In genomic region chr5:143401556-143401955, GRCm38 (mm10) we compare ENCODE assay signal across 23 mouse cellular contexts. TPM values are rescaled to one million over a fixed set of nuclear protein-coding genes. Genes with fewer than 3 reads are reported as not detected.
DNase-seq lines count a peak whose midpoint lies in the region; ATAC-seq and TF ChIP-seq lines count a peak whose summit lies in the region.
"Had no signal": no experiment of that assay in that cellular context is flagged by ENCODE, and none has a peak within 500 bp of the region (broad histone marks: within the 10 kb centered on the region; RNA-seq: fewer than 3 reads in every experiment).

No protein-coding gene starts in this region.

- no peaks in the 10 kb centered on the region for H3K27me3 ChIP-seq in midbrain, embryonic 11.5 days (ENCODE audit: control insufficient read depth, insufficient read depth, low read length)
- no peaks in the 10 kb centered on the region for H3K27me3 ChIP-seq in midbrain, postnatal 0 days (ENCODE audit: insufficient read depth, low read length)
- no peaks in the 10 kb centered on the region for H3K27me3 ChIP-seq in hindbrain, embryonic 10.5 days (ENCODE audit: insufficient read depth, poor library complexity, severe bottlenecking)
- H3K27me3 ChIP-seq: embryonic facial prominence, embryonic 13.5 days; forebrain, embryonic 12.5 days; heart, embryonic 12.5 days; hindbrain, embryonic 15.5 days had no signal

- H3K9me3 ChIP-seq in midbrain, embryonic 11.5 days (ENCODE audit: control insufficient read depth, low read length): no peaks in the 10 kb centered on the region
- H3K9me3 ChIP-seq in midbrain, postnatal 0 days (ENCODE audit: low read length): no peaks in the 10 kb centered on the region
- no peaks in the 10 kb centered on the region for H3K9me3 ChIP-seq in ES-E14 (ENCODE audit: control insufficient read depth, insufficient read depth, low read depth, low read length)
- no peaks in the 10 kb centered on the region for H3K9me3 ChIP-seq in hindbrain, embryonic 10.5 days
- H3K9me3 ChIP-seq: embryonic facial prominence, embryonic 13.5 days; forebrain, embryonic 12.5 days; heart, embryonic 12.5 days; hindbrain, embryonic 15.5 days had no signal

- no peak overlapping the region for H3K4me3 ChIP-seq in midbrain, embryonic 11.5 days (ENCODE audit: low read depth, low read length)
- H3K4me3 ChIP-seq in midbrain, postnatal 0 days (ENCODE audit: low read depth, low read length): no peak overlapping the region
- H3K4me3 ChIP-seq in ES-E14 (ENCODE audit: insufficient read depth in 1 of 2, low read depth in 1 of 2, low read length in 2 of 2, poor library complexity in 1 of 2, severe bottlenecking in 1 of 2): no peak overlapping the region
- H3K4me3 ChIP-seq in hindbrain, embryonic 10.5 days: no peak overlapping the region
- H3K4me3 ChIP-seq: embryonic facial prominence, embryonic 13.5 days; forebrain, embryonic 12.5 days; gastrocnemius, adult 2 months; heart, embryonic 12.5 days; hindbrain, embryonic 15.5 days had no signal

- no peak overlapping the region for H3K9ac ChIP-seq in midbrain, embryonic 11.5 days (ENCODE audit: low read length)
- no peak overlapping the region for H3K9ac ChIP-seq in midbrain, postnatal 0 days (replicated peaks; ENCODE audit: low read length, poor library complexity, severe bottlenecking)
- no peak overlapping the region for H3K9ac ChIP-seq in ES-E14 (ENCODE audit: insufficient read depth, low read depth, low read length, poor library complexity, severe bottlenecking)
- H3K9ac ChIP-seq: embryonic facial prominence, embryonic 13.5 days; forebrain, embryonic 12.5 days; forebrain, postnatal 0 days; heart, embryonic 12.5 days; hindbrain, embryonic 15.5 days had no signal

- peaks cover 11% of the 10 kb centered on the region for H3K4me1 ChIP-seq in midbrain, embryonic 11.5 days (ENCODE audit: control insufficient read depth, insufficient read depth, low read length)
- H3K4me1 ChIP-seq in midbrain, postnatal 0 days (ENCODE audit: insufficient read depth, low read length): peaks cover 7% of the 10 kb centered on the region; the same call in 1 of the 2 replicates
- peaks cover 0 to 2% of the 10 kb centered on the region in 2 experiments; a peak in 1 of 4 replicates for H3K4me1 ChIP-seq in ES-E14 (ENCODE audit: control insufficient read depth in 2 of 2, insufficient read depth in 2 of 2, low read length in 2 of 2, poor library complexity in 1 of 2)
- H3K4me1 ChIP-seq in hindbrain, embryonic 10.5 days (replicated peaks): peaks cover 29% of the 10 kb centered on the region

- 86% methylated on average over 2 of the region's 2 CpGs for WGBS in midbrain, embryonic 11.5 days
- WGBS in midbrain, postnatal 0 days: 62% methylated on average over 2 of the region's 2 CpGs
- WGBS in hindbrain, embryonic 10.5 days: 75% methylated on average over 2 of the region's 2 CpGs

- no peak overlapping the region for H3K27ac ChIP-seq in midbrain, embryonic 11.5 days (ENCODE audit: low read depth, low read length)
- H3K27ac ChIP-seq in midbrain, postnatal 0 days (ENCODE audit: low read depth, low read length): no peak overlapping the region
- no peak overlapping the region for H3K27ac ChIP-seq in ES-E14 (ENCODE audit: insufficient read depth, low read depth, low read length, poor library complexity, severe bottlenecking)
- H3K27ac ChIP-seq in hindbrain, embryonic 10.5 days: no peak overlapping the region
- H3K27ac ChIP-seq: embryonic facial prominence, embryonic 13.5 days; forebrain, embryonic 12.5 days; gastrocnemius, adult 2 months; hindbrain, embryonic 15.5 days had no signal

- no peak overlapping the region for H3K4me2 ChIP-seq in midbrain, embryonic 11.5 days
- no peak overlapping the region for H3K4me2 ChIP-seq in midbrain, postnatal 0 days (ENCODE audit: low read depth, low read length, poor library complexity, severe bottlenecking)
- H3K4me2 ChIP-seq: forebrain, embryonic 12.5 days; heart, embryonic 12.5 days; hindbrain, embryonic 15.5 days had no signal

- no peak for TF ChIP-seq CTCF in midbrain, postnatal 0 days (IDR thresholded peaks at IDR 0.05)

- peak; percentile 75 for DNase-seq in midbrain, embryonic 11.5 days (ENCODE audit: low spot score, missing footprints)
- DNase-seq in midbrain, postnatal 0 days (ENCODE audit: low spot score): no peak
- DNase-seq in ES-E14 (ENCODE audit: low read depth, low spot score): no peak
- DNase-seq in ZHBTc4 (ENCODE audit: low read depth, low spot score): peak; percentile 48
- DNase-seq in hindbrain, embryonic 10.5 days (ENCODE audit: low spot score): no peak
- no peak for DNase-seq in urinary bladder, postnatal 4 days (ENCODE audit: low spot score in 2 of 2)
- DNase-seq: adrenal gland, adult 2 months; adrenal gland, postnatal 25 days; B cell, adult 2 months; cerebellum, adult 18-20 months; cerebellum, adult 9-11 months; cerebellum, postnatal 36 days; forebrain, postnatal 0 days; gastrocnemius, adult 2 months; gastrocnemius, postnatal 25 days had no signal

- no peaks in the 10 kb centered on the region for H3K36me3 ChIP-seq in midbrain, embryonic 11.5 days (ENCODE audit: control insufficient read depth, insufficient read depth, low read length)
- peaks cover 1% of the 10 kb centered on the region for H3K36me3 ChIP-seq in midbrain, postnatal 0 days (ENCODE audit: insufficient read depth, low read length)
- no peaks in the 10 kb centered on the region for H3K36me3 ChIP-seq in ES-E14 (ENCODE audit: control insufficient read depth, insufficient read depth, low read length, poor library complexity, severe bottlenecking)
- peaks cover 22% of the 10 kb centered on the region for H3K36me3 ChIP-seq in hindbrain, embryonic 10.5 days
- H3K36me3 ChIP-seq: hindbrain, embryonic 15.5 days had no signal

- in situ Hi-C loops in ES-E14 (cut with MboI; ENCODE audit: low sequenced_read_pairs in 2 of 2, unreplicated experiment in 2 of 2): no loop called here

- no peak for ATAC-seq in midbrain, embryonic 11.5 days (ENCODE audit: low FRiP score)
- no peak for ATAC-seq in midbrain, postnatal 0 days (ENCODE audit: low FRiP score)
- ATAC-seq: CD4-positive, CD25-positive, alpha-beta regulatory T cell, adult 4 months; forebrain, postnatal 0 days had no signal

TF ChIP-seq in ES-E14, 5 proteins besides CTCF, POLR2A, EP300 and RAD21:
- TF ChIP-seq HCFC1 (IDR thresholded peaks at IDR 0.05; ENCODE audit: borderline replicate concordance, insufficient read depth, low read length) (no peak), ZNF384 (IDR thresholded peaks at IDR 0.05; ENCODE audit: low read depth, low read length) (no peak), MAFK (IDR thresholded peaks at IDR 0.05; ENCODE audit: insufficient read depth, low read depth, low read length) (peak; percentile 32; the same call in 1 of the 2 replicates)

RNA-seq across cellular contexts. Expression of gene Kdelr2, which starts 2.1 kb away (rescaled TPM):
- 187 and 190 TPM in 2 replicates for polyA plus RNA-seq in midbrain, embryonic 11.5 days (2014; fragmentation: Nextera tagmentation; extraction: Ambion mirVana)
- 82.4 and 97.3 TPM in 2 replicates for total RNA-seq in midbrain, postnatal 0 days (2014; rRNA removed)
- polyA plus RNA-seq in midbrain, postnatal 0 days (2015; fragmentation: Nextera tagmentation; extraction: Ambion mirVana): 128 and 138 TPM in 2 replicates
- 172 and 184 TPM in 2 replicates for total RNA-seq in ES-E14 (2012; rRNA removed)
- 179 and 188 TPM in 2 replicates for polyA plus RNA-seq in hindbrain, embryonic 10.5 days (2016; fragmentation: Nextera tagmentation; extraction: Ambion mirVana)

RNA-seq across cellular contexts. Expression of gene Grid2ip, which starts 44.4 kb away (rescaled TPM):
- 0.12 and 0.34 TPM in 2 replicates for polyA plus RNA-seq in midbrain, embryonic 11.5 days (2014; fragmentation: Nextera tagmentation; extraction: Ambion mirVana)
- total RNA-seq in midbrain, postnatal 0 days (2014; rRNA removed): 2.3 and 2.8 TPM in 2 replicates
- polyA plus RNA-seq in midbrain, postnatal 0 days (2015; fragmentation: Nextera tagmentation; extraction: Ambion mirVana): 0.33 and 0.60 TPM in 2 replicates
- 0.16 and 0.58 TPM in 2 replicates for total RNA-seq in ES-E14 (2012; rRNA removed)
- 0.07 and 0.18 TPM in 2 replicates for polyA plus RNA-seq in hindbrain, embryonic 10.5 days (2016; fragmentation: Nextera tagmentation; extraction: Ambion mirVana)
- total RNA-seq: gastrocnemius, adult 2 months; gastrocnemius, postnatal 25 days; granulocyte monocyte progenitor cell, adult 5-6 weeks; heart, adult 8-10 months; heart, postnatal 25 days had no signal
- polyA plus RNA-seq: CD4-positive, CD25-positive, alpha-beta regulatory T cell, adult 4 months had no signal

Comparison
In these comparisons a context has a peak if more than half of its experiments do, and no peak if none do; other contexts are left out.
1. DNase-seq: peak in midbrain, embryonic 11.5 days (single experiment) and ZHBTc4 (single experiment); none in midbrain, postnatal 0 days (single experiment), ES-E14 (single experiment), hindbrain, embryonic 10.5 days (single experiment) and urinary bladder, postnatal 4 days (0 of 2).